Mouse (Mus musculus) heart, embryonic 11.5 days (tissue): ENCODE data around the gene Atp2b1. TPM values are rescaled to one million over a fixed set of nuclear protein-coding genes. Genes with fewer than 3 reads are reported as not detected.
A peak's percentile ranks its signal among the peaks of the same experiment; 100 is the strongest.

Experiments
- ATAC-seq: fragments of 200-750 bp; cut with Nextera tagmentation; replicated peaks from 2 replicates; pipeline ENCODE4 v1.8.0; 2017; ENCODE audit warnings: moderate library complexity; ENCODE audit not compliant: insufficient number of reproducible peaks, low FRiP score, low TSS enrichment
- H3K27ac ChIP-seq: fragments of 300-500 bp; sonication (generic); 2 replicates; pipeline ENCODE4 v1.5.1; 2014; ENCODE audit warnings: mild to moderate bottlenecking, low read depth, low read length
- H3K27me3 ChIP-seq: fragments of 300-500 bp; sonication (generic); 2 replicates; pipeline ENCODE4 v1.6.1; 2014; ENCODE audit warnings: mild to moderate bottlenecking, low read length, mixed read lengths; ENCODE audit not compliant: control insufficient read depth, insufficient read depth
- H3K36me3 ChIP-seq: fragments of 300-500 bp; sonication (generic); 2 replicates; pipeline ENCODE4 v1.6.1; 2014; ENCODE audit warnings: mild to moderate bottlenecking, low read length, moderate library complexity, mixed read lengths; ENCODE audit not compliant: control insufficient read depth, insufficient read depth
- H3K4me1 ChIP-seq: fragments of 300-500 bp; sonication (generic); 2 replicates; pipeline ENCODE4 v1.6.1; 2014; ENCODE audit warnings: low read length; ENCODE audit not compliant: control insufficient read depth, insufficient read depth
- H3K4me2 ChIP-seq: fragments of 300-500 bp; sonication (generic); 2 replicates; pipeline ENCODE4 v1.6.1; 2014; ENCODE audit warnings: mild to moderate bottlenecking, moderate library complexity
- H3K4me3 ChIP-seq: fragments of 300-500 bp; sonication (generic); 2 replicates; pipeline ENCODE4 v1.5.1; 2014; ENCODE audit warnings: low read depth, low read length
- H3K9ac ChIP-seq: fragments of 300-500 bp; sonication (generic); 2 replicates; pipeline ENCODE4 v1.6.1; 2014; ENCODE audit warnings: mild to moderate bottlenecking, low read depth, low read length, moderate library complexity
- H3K9me3 ChIP-seq: fragments of 300-500 bp; sonication (generic); replicated peaks from 2 replicates; pipeline ENCODE4 v1.6.1; 2016; ENCODE audit warnings: low read length; ENCODE audit not compliant: control insufficient read depth
- WGBS: fragments of 180-500 bp; shearing (Covaris S2); extraction: QIAGEN DNeasy Blood & Tissue Kit; methylation state at CpG from one replicate; pipeline ENCODE4 v1.1.7; 2014; ENCODE audit not compliant: insufficient replicate concordance; 5-methylcytosine and 5-hydroxymethylcytosine counted together
- polyA plus RNA-seq: library from polyadenylated mRNA; unstranded; fragments of >200 nt; fragmentation: Nextera tagmentation; extraction: Ambion mirVana; gene quantifications from 2 replicates; pipeline ENCODE4 v1.2.1, GENCODE M21; 2014

The Atp2b1 gene
- polyA plus RNA-seq, 1 experiment from 2014 or later: 104 TPM

- H3K27me3 ChIP-seq: no peaks in the 10 kb centered on the region
- H3K4me3 ChIP-seq: no peak overlapping the region
- peaks cover 20% of the 10 kb centered on the region for H3K4me1 ChIP-seq
- ATAC-seq: no peak
- no peaks in the 10 kb centered on the region for H3K36me3 ChIP-seq
- H3K9me3 ChIP-seq: no peaks in the 10 kb centered on the region
- H3K4me2 ChIP-seq: no peak overlapping the region
- no peak overlapping the region for H3K27ac ChIP-seq
- WGBS: 62% methylated on average over 8 of the region's 8 CpGs
- H3K9ac ChIP-seq: no peak overlapping the region
Measured at GRCm38 (mm10) chr10:98962092-98962491, 47.9 kb downstream of the Atp2b1 start.

GRCm38 (mm10) chr10:98966407-98967215 is 52.4 kb downstream of the Atp2b1 start:
- H3K4me1 ChIP-seq: peaks cover 17% of the 10 kb centered on the region
- no peak overlapping the region for H3K4me3 ChIP-seq
- H3K36me3 ChIP-seq: 0 out of 2 replicates have a peak, but pooled peaks cover 3% of the 10 kb centered on the region
- H3K9ac ChIP-seq: no peak overlapping the region
- peak overlapping the region; percentile 38 for H3K4me2 ChIP-seq
- no peaks in the 10 kb centered on the region for H3K9me3 ChIP-seq
- peak overlapping the region; percentile 69 for H3K27ac ChIP-seq
- H3K27me3 ChIP-seq: no peaks in the 10 kb centered on the region
- 60% methylated on average over 13 of the region's 13 CpGs for WGBS
- no peak for ATAC-seq

GRCm38 (mm10) chr10:98967240-98967891 is 53.2 kb downstream of the Atp2b1 start:
- H3K27ac ChIP-seq: peak overlapping the region; percentile 69
- H3K27me3 ChIP-seq: no peaks in the 10 kb centered on the region
- no peak overlapping the region for H3K9ac ChIP-seq
- H3K4me1 ChIP-seq: peaks cover 16% of the 10 kb centered on the region
- H3K36me3 ChIP-seq: 0 out of 2 replicates have a peak, but pooled peaks cover 3% of the 10 kb centered on the region
- peak overlapping the region; percentile 38 for H3K4me2 ChIP-seq
- ATAC-seq: no peak; the same call in 1 of the 2 replicates
- H3K9me3 ChIP-seq: no peaks in the 10 kb centered on the region
- H3K4me3 ChIP-seq: no peak overlapping the region
- WGBS: 49% methylated on average over 15 of the region's 15 CpGs

GRCm38 (mm10) chr10:98970917-98971316 is 56.7 kb downstream of the Atp2b1 start:
- 93% methylated on average over 3 of the region's 3 CpGs for WGBS

GRCm38 (mm10) chr10:98972359-98972758 is 58.2 kb downstream of the Atp2b1 start:
- Histone ChIP-seq H3K9me3 (no peaks in the 10 kb centered on the region), H3K9ac (no peak overlapping the region), H3K4me1 (peaks cover 15% of the 10 kb centered on the region), H3K4me2 (no peak overlapping the region), H3K27me3 (no peaks in the 10 kb centered on the region), H3K27ac (no peak overlapping the region), H3K4me3 (no peak overlapping the region), H3K36me3 (0 out of 2 replicates have a peak, but pooled peaks cover 3% of the 10 kb centered on the region)
- ATAC-seq: no peak
- WGBS: 86% methylated on average over 2 of the region's 2 CpGs

More at GRCm38 (mm10) chr10:98970917-98971316, 56.7 kb downstream of the Atp2b1 start:
- H3K4me2 ChIP-seq: no peak overlapping the region
- no peaks in the 10 kb centered on the region for H3K9me3 ChIP-seq
- H3K4me1 ChIP-seq: peaks cover 20% of the 10 kb centered on the region
- H3K4me3 ChIP-seq: no peak overlapping the region
- no peak overlapping the region for H3K9ac ChIP-seq
- H3K36me3 ChIP-seq: 0 out of 2 replicates have a peak, but pooled peaks cover 3% of the 10 kb centered on the region
- ATAC-seq: no peak
- H3K27me3 ChIP-seq: no peaks in the 10 kb centered on the region
- no peak overlapping the region for H3K27ac ChIP-seq

GRCm38 (mm10) chr10:98972912-98973605 is 58.9 kb downstream of the Atp2b1 start:
- Histone ChIP-seq H3K9ac (no peak overlapping the region), H3K4me1 (peaks cover 11% of the 10 kb centered on the region), H3K27ac (no peak overlapping the region), H3K27me3 (no peaks in the 10 kb centered on the region), H3K36me3 (0 out of 2 replicates have a peak, but pooled peaks cover 3% of the 10 kb centered on the region), H3K9me3 (no peaks in the 10 kb centered on the region), H3K4me3 (no peak overlapping the region), H3K4me2 (no peak overlapping the region)
- 84% methylated on average over 18 of the region's 18 CpGs for WGBS
- no peak for ATAC-seq

GRCm38 (mm10) chr10:98974645-98975044 is 60.4 kb downstream of the Atp2b1 start:
- no peak overlapping the region for H3K4me2 ChIP-seq
- no peaks in the 10 kb centered on the region for H3K27me3 ChIP-seq
- H3K27ac ChIP-seq: no peak overlapping the region
- peaks cover 15% of the 10 kb centered on the region for H3K4me1 ChIP-seq
- WGBS: 93% methylated on average over 3 of the region's 3 CpGs
- H3K4me3 ChIP-seq: no peak overlapping the region
- H3K9ac ChIP-seq: no peak overlapping the region
- peak; percentile 52; the same call in 1 of the 2 replicates for ATAC-seq
- no peaks in the 10 kb centered on the region for H3K9me3 ChIP-seq
- H3K36me3 ChIP-seq: no peaks in the 10 kb centered on the region

- Histone ChIP-seq H3K4me2 (no peak overlapping the region), H3K9me3 (no peaks in the 10 kb centered on the region), H3K27me3 (no peaks in the 10 kb centered on the region), H3K4me1 (peaks cover 15% of the 10 kb centered on the region), H3K4me3 (no peak overlapping the region), H3K9ac (no peak overlapping the region), H3K27ac (no peak overlapping the region), H3K36me3 (no peaks in the 10 kb centered on the region)
- ATAC-seq: no peak
- WGBS: 69% methylated on average over 6 of the region's 6 CpGs
Measured at GRCm38 (mm10) chr10:98975611-98976010, 61.4 kb downstream of the Atp2b1 start.
